Mouse (Mus musculus) kidney, embryonic 14.5 days (tissue): ENCODE measurements at regions not wholly inside any gene's neighbourhood (a gene's known extent, or its start where the extent isn't known, plus 50 kb on each side); places are given as distances from the start of the nearest gene placed in this dataset.

ENCODE experiments used
- ATAC-seq: fragments of 200-750 bp; cut with Nextera tagmentation; 2 replicates; pipeline ENCODE4 v1.8.0; 2017; ENCODE audit warnings: moderate number of reproducible peaks, mild to moderate bottlenecking, moderate TSS enrichment, moderate library complexity; ENCODE audit not compliant: low FRiP score, low TSS enrichment
- H3K27ac ChIP-seq: fragments of 300-500 bp; sonication (generic); 2 replicates; pipeline ENCODE4 v1.5.1; 2014; ENCODE audit warnings: low read depth, mild to moderate bottlenecking, low read length, moderate library complexity, mixed read lengths
- H3K27me3 ChIP-seq: fragments of 300-500 bp; sonication (generic); 2 replicates; pipeline ENCODE4 v1.6.1; 2014; ENCODE audit warnings: mild to moderate bottlenecking, low read length; ENCODE audit not compliant: control insufficient read depth, insufficient read depth
- H3K36me3 ChIP-seq: fragments of 300-500 bp; sonication (generic); 2 replicates; pipeline ENCODE4 v1.6.1; 2014; ENCODE audit warnings: low read length, mixed read lengths; ENCODE audit not compliant: control insufficient read depth, insufficient read depth
- H3K4me1 ChIP-seq: fragments of 300-500 bp; sonication (generic); 2 replicates; pipeline ENCODE4 v1.6.1; 2014; ENCODE audit warnings: low read length, mixed read lengths; ENCODE audit not compliant: control insufficient read depth, insufficient read depth
- H3K4me2 ChIP-seq: fragments of 300-500 bp; sonication (generic); replicated peaks from 2 replicates; pipeline ENCODE4 v1.6.1; 2014; ENCODE audit warnings: low read depth, mild to moderate bottlenecking, low read length
- H3K4me3 ChIP-seq: fragments of 300-500 bp; sonication (generic); 2 replicates; pipeline ENCODE4 v1.5.1; 2014; ENCODE audit warnings: mild to moderate bottlenecking, low read length
- H3K9ac ChIP-seq: fragments of 300-500 bp; sonication (generic); 2 replicates; pipeline ENCODE4 v1.6.1; 2014; ENCODE audit warnings: low read depth, mild to moderate bottlenecking, low read length, moderate library complexity
- H3K9me3 ChIP-seq: fragments of 300-500 bp; sonication (generic); 2 replicates; pipeline ENCODE4 v1.6.1; 2016; ENCODE audit warnings: low read length; ENCODE audit not compliant: control insufficient read depth
- WGBS: fragments of 180-500 bp; shearing (Covaris S2); extraction: QIAGEN DNeasy Blood & Tissue Kit; methylation state at CpG from one replicate; pipeline ENCODE4 v1.1.7; 2014; 5-methylcytosine and 5-hydroxymethylcytosine counted together

- 87% methylated on average over 6 of the region's 6 CpGs for WGBS
- Histone ChIP-seq H3K4me3 (no peak overlapping the region), H3K9ac (no peak overlapping the region), H3K36me3 (no peaks in the 10 kb centered on the region), H3K9me3 (no peaks in the 10 kb centered on the region), H3K4me2 (no peak overlapping the region), H3K27me3 (no peaks in the 10 kb centered on the region), H3K27ac (no peak overlapping the region), H3K4me1 (no peaks in the 10 kb centered on the region)
- ATAC-seq = no peak
These were observed 386.9 kb upstream of the Klhl29 start for GRCm38 (mm10) chr12:5762306-5762927.

GRCm38 (mm10) chr12:5759485-5759884 is 384.0 kb upstream of the Klhl29 start:
- H3K9ac ChIP-seq = no peak overlapping the region
- ATAC-seq = no peak
- H3K27ac ChIP-seq = no peak overlapping the region

DNA sequence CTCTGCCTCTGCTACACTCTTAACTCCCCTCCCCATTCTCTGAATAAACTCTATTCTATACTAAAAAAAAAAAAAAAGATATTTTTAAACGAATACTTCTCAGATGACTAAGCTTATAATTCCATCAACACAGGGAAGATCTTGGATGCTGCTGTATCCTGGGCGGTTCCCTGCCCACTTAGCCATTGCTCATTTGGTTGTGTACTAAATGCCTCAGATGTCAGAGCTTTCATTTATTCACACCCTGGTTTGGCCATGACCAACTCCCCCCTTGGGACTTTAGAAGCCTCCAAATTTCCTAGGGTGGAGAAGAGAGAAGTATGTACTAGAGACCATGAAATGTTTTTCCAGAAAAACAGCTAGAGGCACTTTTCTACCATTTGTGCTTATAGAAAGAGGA is 382.3 kb upstream of the Klhl29 start:
- Histone ChIP-seq H3K4me2 (no peak overlapping the region), H3K9me3 (no peaks in the 10 kb centered on the region), H3K9ac (no peak overlapping the region), H3K27me3 (no peaks in the 10 kb centered on the region), H3K4me3 (no peak overlapping the region), H3K27ac (no peak overlapping the region), H3K4me1 (no peaks in the 10 kb centered on the region), H3K36me3 (no peaks in the 10 kb centered on the region)
- 84% methylated on average over 2 of the region's 2 CpGs for WGBS
- no peak for ATAC-seq

More at GRCm38 (mm10) chr12:5759485-5759884, 384.0 kb upstream of the Klhl29 start:
- Histone ChIP-seq H3K4me1 (no peaks in the 10 kb centered on the region), H3K4me3 (no peak overlapping the region), H3K4me2 (no peak overlapping the region), H3K27me3 (no peaks in the 10 kb centered on the region), H3K36me3 (no peaks in the 10 kb centered on the region), H3K9me3 (no peaks in the 10 kb centered on the region)
- WGBS = 74% methylated on average over 3 of the region's 3 CpGs

DNA sequence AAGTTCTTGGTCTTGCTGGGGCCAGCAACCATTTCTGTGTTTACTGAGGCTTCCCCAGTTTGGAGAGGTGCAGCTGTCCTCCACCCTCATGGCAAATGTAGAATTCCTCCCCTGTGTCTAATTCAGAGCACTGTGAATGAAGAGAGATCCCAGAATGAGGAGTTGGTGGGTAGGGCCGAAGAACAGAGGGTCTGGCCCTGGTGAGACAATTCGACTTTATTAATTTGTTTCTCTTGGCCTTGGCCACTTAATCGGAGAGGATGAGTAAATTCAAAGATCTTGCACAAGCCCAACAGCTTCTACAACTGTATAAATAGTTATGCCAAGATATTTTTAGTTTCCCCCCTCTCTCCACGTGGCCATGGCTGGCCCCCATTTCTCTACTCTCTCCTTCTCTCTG is 381.9 kb upstream of the Klhl29 start:
- no peaks in the 10 kb centered on the region for H3K36me3 ChIP-seq
- H3K4me3 ChIP-seq = no peak overlapping the region
- H3K9me3 ChIP-seq = no peaks in the 10 kb centered on the region
- no peak for ATAC-seq
- H3K4me2 ChIP-seq = no peak overlapping the region
- no peak overlapping the region for H3K9ac ChIP-seq
- H3K27me3 ChIP-seq = no peaks in the 10 kb centered on the region
- no peak overlapping the region for H3K27ac ChIP-seq
- WGBS = 90% methylated on average over 4 of the region's 4 CpGs
- no peaks in the 10 kb centered on the region for H3K4me1 ChIP-seq

GRCm38 (mm10) chr12:5753831-5754230 is 378.3 kb upstream of the Klhl29 start:
- H3K4me1 ChIP-seq = no peaks in the 10 kb centered on the region
- WGBS = 70% methylated on average over 1 of the region's 1 CpGs
- H3K27ac ChIP-seq = no peak overlapping the region
- no peak overlapping the region for H3K4me2 ChIP-seq
- H3K4me3 ChIP-seq = no peak overlapping the region
- no peaks in the 10 kb centered on the region for H3K36me3 ChIP-seq
- H3K9me3 ChIP-seq = no peaks in the 10 kb centered on the region
- ATAC-seq = no peak
- no peak overlapping the region for H3K9ac ChIP-seq
- no peaks in the 10 kb centered on the region for H3K27me3 ChIP-seq

DNA sequence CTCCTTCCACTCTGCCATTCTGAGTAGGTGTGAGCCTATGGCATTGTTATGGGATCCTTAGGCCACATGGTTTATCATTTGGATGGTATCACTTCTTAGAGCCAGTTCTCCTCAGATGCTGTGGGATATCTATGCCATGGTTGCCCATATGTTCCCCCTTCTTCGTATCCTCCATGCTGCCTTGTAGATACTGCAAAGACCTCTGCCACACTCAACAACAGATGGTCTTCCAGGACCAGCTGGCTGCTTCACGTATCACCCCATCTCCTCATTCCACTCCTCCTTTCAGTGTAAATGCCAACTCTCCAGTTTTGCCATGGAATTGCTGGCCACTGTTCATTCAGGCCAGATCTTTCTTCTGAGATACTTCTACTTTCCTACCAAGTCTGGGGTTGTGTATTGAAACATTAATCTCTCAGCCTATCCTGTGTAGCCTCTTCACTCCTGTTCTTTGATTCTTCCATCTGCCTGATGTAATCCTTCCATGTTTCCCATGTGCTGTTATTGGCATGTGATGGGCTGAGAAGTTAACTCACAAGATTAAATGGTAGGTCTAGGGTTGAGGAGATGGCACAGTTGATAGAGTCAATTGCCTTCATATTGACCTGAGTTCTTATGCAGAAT is 368.7 kb upstream of the Klhl29 start:
- Histone ChIP-seq H3K9me3 (peaks cover 5% of the 10 kb centered on the region; the same call in 1 of the 2 replicates), H3K4me1 (no peaks in the 10 kb centered on the region), H3K27ac (no peak overlapping the region), H3K4me2 (no peak overlapping the region), H3K36me3 (no peaks in the 10 kb centered on the region), H3K9ac (no peak overlapping the region), H3K27me3 (no peaks in the 10 kb centered on the region), H3K4me3 (no peak overlapping the region)
- ATAC-seq = no peak
- WGBS = 88% methylated on average over 2 of the region's 2 CpGs

GRCm38 (mm10) chr12:5736066-5736465 is 360.6 kb upstream of the Klhl29 start:
- no peaks in the 10 kb centered on the region for H3K36me3 ChIP-seq
- ATAC-seq = no peak
- H3K4me2 ChIP-seq = no peak overlapping the region
- no peak overlapping the region for H3K4me3 ChIP-seq
- H3K4me1 ChIP-seq = no peaks in the 10 kb centered on the region
- WGBS = 23% methylated on average over 1 of the region's 1 CpGs
- no peaks in the 10 kb centered on the region for H3K9me3 ChIP-seq
- H3K27ac ChIP-seq = no peak overlapping the region
- no peaks in the 10 kb centered on the region for H3K27me3 ChIP-seq
- H3K9ac ChIP-seq = no peak overlapping the region

DNA sequence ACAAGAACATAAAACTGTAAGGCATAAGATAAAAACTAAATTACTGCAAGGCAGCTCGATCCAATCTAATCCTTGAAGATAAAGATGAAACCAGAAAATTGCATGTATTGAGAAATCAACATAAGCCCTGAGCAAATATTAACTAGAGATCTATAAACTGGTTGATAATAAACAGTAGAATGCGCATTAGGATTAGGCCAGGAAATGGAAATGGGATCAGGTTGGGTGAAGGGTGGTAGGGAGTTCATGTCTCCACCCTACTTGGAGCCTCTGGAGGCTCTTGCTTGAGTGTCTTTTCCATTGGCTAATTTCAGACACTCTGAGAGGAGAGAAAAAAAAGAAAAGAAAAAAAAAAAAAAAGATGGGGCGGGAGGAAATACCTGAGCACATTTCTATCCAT is 359.4 kb upstream of the Klhl29 start:
- Histone ChIP-seq H3K27ac (no peak overlapping the region), H3K9ac (no peak overlapping the region), H3K4me3 (no peak overlapping the region), H3K36me3 (no peaks in the 10 kb centered on the region), H3K9me3 (no peaks in the 10 kb centered on the region), H3K4me1 (no peaks in the 10 kb centered on the region), H3K4me2 (no peak overlapping the region), H3K27me3 (no peaks in the 10 kb centered on the region)
- no peak for ATAC-seq
- 75% methylated on average over 3 of the region's 3 CpGs for WGBS

DNA sequence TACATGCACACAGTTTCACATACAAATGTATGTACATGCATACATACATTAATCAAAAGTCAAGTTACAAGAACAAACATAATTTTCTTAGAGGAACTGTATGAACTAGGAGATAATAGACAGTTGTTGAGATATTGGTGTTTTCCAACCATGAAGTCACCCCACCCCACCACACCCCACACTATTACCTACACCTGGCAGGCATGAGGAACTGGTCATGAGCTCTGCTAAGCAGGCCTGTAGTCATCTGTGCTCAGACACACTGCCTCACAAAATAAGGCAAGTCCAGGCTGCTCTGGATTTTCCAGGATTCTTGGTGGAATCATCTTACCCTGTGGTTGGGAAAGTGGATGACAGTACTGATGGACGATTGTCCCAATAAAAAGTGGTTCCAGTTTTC is 347.6 kb upstream of the Klhl29 start:
- H3K9me3 ChIP-seq = no peaks in the 10 kb centered on the region
- H3K36me3 ChIP-seq = no peaks in the 10 kb centered on the region
- WGBS = 83% methylated on average over 1 of the region's 1 CpGs
- no peak overlapping the region for H3K9ac ChIP-seq
- no peaks in the 10 kb centered on the region for H3K27me3 ChIP-seq
- H3K4me1 ChIP-seq = no peaks in the 10 kb centered on the region
- H3K4me3 ChIP-seq = no peak overlapping the region
- no peak for ATAC-seq
- H3K27ac ChIP-seq = no peak overlapping the region
- H3K4me2 ChIP-seq = no peak overlapping the region
